ENCODE assay signal across 8 mouse cellular contexts in the genomic region with DNA sequence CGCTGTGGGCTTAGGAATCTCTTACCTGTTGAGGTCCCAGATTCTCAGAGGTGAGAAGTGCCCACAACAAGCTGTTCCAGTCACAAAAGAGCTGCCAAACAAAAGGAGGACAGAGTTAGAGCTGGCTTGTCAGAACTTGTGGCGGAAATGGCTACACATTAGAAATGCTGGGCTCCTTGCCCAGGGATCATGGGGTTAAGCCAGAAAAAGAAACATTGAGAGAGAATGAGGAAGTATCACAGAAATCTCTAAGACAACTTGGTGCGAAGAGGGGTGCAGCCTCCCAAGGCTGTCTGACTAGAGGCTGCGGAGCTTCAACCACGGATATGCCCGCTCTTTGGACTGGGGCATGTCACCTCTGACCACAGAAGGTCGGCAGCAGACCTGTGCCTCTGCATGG. TPM values are rescaled to one million over a fixed set of nuclear protein-coding genes. Genes with fewer than 3 reads are reported as not detected.
A peak's percentile ranks its signal among the peaks of the same experiment; 100 is the strongest.
DNase-seq lines count a peak whose midpoint lies in the region.

No protein-coding gene starts in this region.

- DNase-seq in heart, adult 8-10 months (ENCODE audit: low spot score) = peak; percentile 82
- DNase-seq in heart, postnatal 25 days (ENCODE audit: low spot score) = no peak
- peak; percentile 39 for DNase-seq in adrenal gland, postnatal 14 days
- DNase-seq in heart, postnatal 4 days = peak; percentile 69
- DNase-seq in monocyte, adult 2 months (ENCODE audit: low read depth in 1 of 2, low spot score in 2 of 2) = peak; percentile 28 to 43
- no peak for DNase-seq in embryo, embryonic 10 days (ENCODE audit: low spot score)
- DNase-seq in thymus, postnatal 25 days = no peak
- DNase-seq in layer of hippocampus, postnatal 14 days (ENCODE audit: low spot score in 2 of 2) = no peak

- intact Hi-C loops in heart, postnatal 25 days (cut with DNase I) = no loop called here

RNA-seq across cellular contexts. Expression of a gene that starts 31.3 kb away (rescaled TPM):
- 10 to 100 TPM; 19.3 to 29.4 (median 22.0) TPM for total RNA-seq in heart, adult 8-10 months (2022)
- 10 to 100 TPM; 19.5 to 21.5 TPM for total RNA-seq in heart, postnatal 25 days (2021)
- 21.1 and 22.6 TPM in 2 replicates for total RNA-seq in adrenal gland, postnatal 14 days (2021)
- total RNA-seq in heart, postnatal 4 days (2021) = 10 to 100 TPM; 17.2 to 22.8 TPM
- 10 to 100 TPM; 55.2 to 55.4 TPM for total RNA-seq in layer of hippocampus, postnatal 14 days (2021)

RNA-seq across cellular contexts. Expression of a gene that starts 31.4 kb away (rescaled TPM):
- total RNA-seq in heart, adult 8-10 months (2022) = 10 to 100 TPM; 10.8 to 12.1 (median 11.6) TPM
- 10 to 100 TPM in 1 of 2 experiments, 1 to 10 TPM in 1; 9.3 to 10.2 TPM for total RNA-seq in heart, postnatal 25 days (2021)
- total RNA-seq in adrenal gland, postnatal 14 days (2021) = 9.3 and 11.3 TPM in 2 replicates
- 1 to 10 TPM; 8.1 to 8.5 TPM for total RNA-seq in heart, postnatal 4 days (2021)
- total RNA-seq in layer of hippocampus, postnatal 14 days (2021) = 1 to 10 TPM; 7.5 to 8.0 TPM

Comparison
In these comparisons a context has a peak if more than half of its experiments do, and no peak if none do; other contexts are left out.
1. DNase-seq: peak in heart, adult 8-10 months (single experiment), adrenal gland, postnatal 14 days (single experiment), heart, postnatal 4 days (single experiment) and monocyte, adult 2 months (2 of 2); none in heart, postnatal 25 days (single experiment), embryo, embryonic 10 days (single experiment), thymus, postnatal 25 days (single experiment) and layer of hippocampus, postnatal 14 days (0 of 2).